Mouse (Mus musculus): ENCODE measurements at regions not wholly inside any gene's neighbourhood (a gene's known extent, or its start where the extent isn't known, plus 50 kb on each side); places are given as distances from the start of the nearest gene placed in this dataset.

GRCm38 (mm10) chr5:111835737-111836667, 102.3 kb downstream of the Gm26897 start:
- no peak for DNase-seq (ENCODE audit: low spot score in 2 of 2)

GRCm38 (mm10) chr5:111836668-111837234, 103.0 kb downstream of the Gm26897 start:
- no peak for DNase-seq (ENCODE audit: low spot score in 2 of 2)

DNA sequence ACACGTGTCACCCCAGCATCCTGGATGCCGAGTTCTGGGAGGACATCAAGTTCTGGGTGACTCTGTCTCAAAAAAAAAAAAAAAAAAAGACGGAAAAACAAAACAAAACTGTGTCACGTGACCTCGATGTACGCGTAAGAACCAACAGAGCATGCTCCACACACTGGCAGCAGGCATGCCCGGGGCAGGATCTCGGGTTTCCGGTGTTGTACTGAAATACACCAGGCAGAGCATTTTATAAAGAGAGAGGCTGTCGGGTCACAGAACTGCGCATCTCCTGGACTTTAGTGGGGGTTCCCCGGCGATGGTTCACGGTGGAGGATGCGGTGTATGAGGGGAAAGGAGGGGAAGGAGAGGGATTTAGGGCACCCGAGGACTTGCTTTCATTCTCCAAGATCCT, 108.7 kb downstream of the Gm26897 start:
- no peak for DNase-seq (ENCODE audit: low spot score in 2 of 2)

- no peak for DNase-seq (ENCODE audit: low spot score in 2 of 2)
These were observed 110.0 kb downstream of the Gm26897 start for GRCm38 (mm10) chr5:111843622-111844239.

GRCm38 (mm10) chr5:111844528-111844927, 110.8 kb downstream of the Gm26897 start:
- DNase-seq (ENCODE audit: low spot score in 2 of 2), result no peak

DNA sequence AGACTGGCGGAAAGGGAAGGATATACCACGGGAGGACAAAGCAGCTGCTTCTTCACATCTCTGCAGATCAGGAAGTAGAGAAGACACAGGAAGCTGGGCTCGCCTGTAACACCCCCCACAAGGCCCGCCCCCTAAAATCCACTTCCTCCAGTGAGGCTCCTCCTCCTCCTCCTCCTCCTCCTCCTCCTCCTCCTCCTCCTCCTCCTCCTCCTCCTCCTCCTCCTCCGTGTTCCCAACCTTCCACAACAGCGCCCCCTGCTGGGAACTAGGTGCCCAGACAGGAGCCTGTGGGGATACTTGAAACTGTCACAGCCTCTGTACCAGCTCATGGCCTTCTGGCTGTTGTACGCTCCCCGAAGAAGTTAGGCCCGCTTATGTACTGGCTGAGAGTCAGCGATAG, 115.2 kb downstream of the Gm26897 start:
- no peak for DNase-seq (ENCODE audit: low spot score in 2 of 2)

DNA sequence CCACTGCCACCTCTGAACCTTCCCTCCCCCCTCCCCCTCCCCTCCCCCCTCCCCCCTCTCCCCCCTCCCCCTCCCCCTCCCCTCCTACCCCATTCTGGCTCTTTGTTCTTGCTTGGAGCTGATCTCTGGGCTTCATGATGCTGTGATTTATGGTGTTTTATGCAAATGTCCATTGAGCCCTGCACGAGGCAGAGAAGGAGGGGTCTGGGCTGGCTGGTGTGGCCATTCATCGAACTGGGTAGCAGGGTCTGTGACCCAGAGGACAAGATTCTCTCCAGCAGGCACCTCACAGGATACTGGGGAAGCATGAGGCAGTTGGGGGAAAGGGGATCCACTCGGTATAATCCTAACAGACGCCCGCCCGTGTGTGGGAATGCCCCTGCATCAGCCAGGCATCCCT, 119.0 kb downstream of the Gm26897 start:
- no peak for DNase-seq (ENCODE audit: low spot score in 2 of 2)

DNA sequence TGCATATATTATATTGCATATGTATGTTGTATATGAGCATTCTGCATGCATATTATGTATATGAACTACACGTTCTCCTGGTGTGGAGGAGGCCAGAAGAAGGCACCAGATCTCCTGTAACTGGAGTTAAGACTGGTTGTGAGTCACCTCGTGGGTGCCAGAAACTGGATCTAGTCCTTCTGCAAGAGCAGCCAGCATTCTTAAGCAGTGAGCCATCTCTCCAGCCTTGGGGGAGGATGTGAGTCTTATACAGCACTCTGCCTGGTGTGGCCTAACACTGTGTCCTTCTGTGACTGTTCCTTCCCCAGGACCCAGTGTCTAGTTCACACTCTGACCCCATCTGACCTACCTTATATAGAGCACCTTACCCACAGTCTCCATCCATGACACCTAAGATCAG, 121.6 kb downstream of the Gm26897 start:
- no peak for DNase-seq (ENCODE audit: low spot score in 2 of 2)

DNA sequence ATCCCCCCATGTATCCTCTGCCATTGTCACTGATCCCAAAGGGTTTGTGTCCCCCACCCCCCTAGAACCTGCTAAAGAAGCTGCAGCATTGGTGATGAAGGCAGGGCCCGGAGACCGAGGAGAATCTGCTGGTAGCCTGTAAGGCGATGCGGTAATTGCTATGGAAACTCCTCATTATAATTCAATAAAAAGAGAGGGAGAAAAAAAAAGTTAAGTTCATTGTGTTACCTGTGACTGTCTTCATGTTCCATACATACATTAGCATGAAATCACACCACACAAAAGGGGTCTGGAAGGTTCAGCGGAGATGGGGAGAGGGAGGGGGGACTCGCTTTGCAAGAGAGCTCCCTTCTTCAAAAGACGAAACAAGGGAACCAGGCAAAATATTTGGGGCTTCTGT, 123.5 kb downstream of the Gm26897 start:
- DNase-seq (ENCODE audit: low spot score in 2 of 2), result no peak

- DNase-seq (ENCODE audit: low spot score in 2 of 2), result no peak
These were observed 126.7 kb downstream of the Gm26897 start for GRCm38 (mm10) chr5:111860436-111860835.

DNA sequence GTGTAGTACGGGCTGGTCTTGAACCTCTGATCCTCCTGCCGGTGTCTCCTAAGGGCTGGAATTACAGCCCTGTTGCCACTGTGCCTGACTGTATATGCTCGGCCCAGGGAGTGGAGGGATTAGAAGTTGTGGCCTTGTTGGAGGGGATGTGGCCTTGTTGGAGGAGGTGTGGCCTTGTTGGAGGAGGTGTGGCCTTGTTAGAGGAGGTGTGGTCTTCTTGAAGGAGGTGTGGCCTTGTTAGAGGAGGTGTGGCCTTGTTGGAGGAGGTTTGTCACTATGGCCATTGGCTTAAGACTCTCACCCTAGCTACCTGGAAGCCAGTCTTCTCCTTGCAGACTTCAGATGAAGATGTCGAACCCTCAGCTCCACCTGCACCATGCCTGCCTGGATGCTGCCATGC, 128.6 kb downstream of the Gm26897 start:
- no peak for DNase-seq (ENCODE audit: low spot score in 2 of 2)

GRCm38 (mm10) chr5:111863922-111864321, 130.2 kb downstream of the Gm26897 start:
- DNase-seq (ENCODE audit: low spot score in 2 of 2), result no peak

- DNase-seq (ENCODE audit: low spot score in 2 of 2), result no peak
These were observed 130.9 kb downstream of the Gm26897 start for GRCm38 (mm10) chr5:111864606-111865005.

DNA sequence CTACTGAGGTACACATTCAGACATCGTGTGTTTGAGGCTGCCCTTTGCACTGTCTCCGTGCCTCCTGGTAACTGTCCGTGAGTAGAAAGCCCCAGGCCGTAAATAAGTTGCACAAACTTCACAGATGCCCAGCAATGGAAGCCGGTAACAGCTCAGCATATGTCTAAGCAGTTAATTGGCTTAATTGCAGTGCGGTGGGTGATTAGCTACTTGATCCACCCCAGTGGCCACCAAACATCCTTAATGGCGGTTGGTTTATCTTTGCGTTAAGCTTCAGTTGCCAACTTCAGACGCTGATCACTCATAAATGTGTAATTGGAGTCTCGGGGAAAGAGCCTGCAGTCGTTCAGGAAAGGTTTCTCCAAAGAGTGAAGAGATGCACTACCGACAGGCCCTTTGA, 135.3 kb downstream of the Gm26897 start:
- no peak for DNase-seq (ENCODE audit: low spot score in 2 of 2)

- peak in 1 of 2 experiments; percentile 20 for DNase-seq (ENCODE audit: low spot score in 2 of 2)
These were observed 143.6 kb downstream of the Gm26897 start for GRCm38 (mm10) chr5:111877165-111877793.

DNA sequence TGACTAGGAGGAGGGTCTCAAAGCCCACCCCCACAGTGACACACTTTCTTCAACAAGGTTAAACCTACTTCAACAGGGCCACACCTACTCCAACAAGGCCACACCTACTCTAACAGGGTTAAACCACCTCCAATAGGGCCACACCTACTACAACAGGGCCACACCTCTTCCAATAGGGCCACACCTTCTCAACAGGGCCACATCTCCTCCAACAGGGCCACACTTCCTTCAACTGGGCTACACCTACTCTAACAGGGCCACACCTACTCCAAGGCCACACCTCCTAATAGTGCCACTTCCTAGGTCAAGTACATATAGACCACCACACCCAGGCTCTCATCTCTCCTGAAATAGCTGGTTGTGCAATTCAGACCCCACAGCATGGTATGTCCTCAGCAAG, 145.3 kb downstream of the Gm26897 start:
- no peak for DNase-seq (ENCODE audit: low spot score in 2 of 2)

- DNase-seq (ENCODE audit: low spot score in 2 of 2), result no peak
These were observed 146.5 kb downstream of the Gm26897 start for GRCm38 (mm10) chr5:111880268-111880667.

GRCm38 (mm10) chr5:111881517-111881916, 147.8 kb downstream of the Gm26897 start:
- peak; percentile 29 to 57 for DNase-seq (ENCODE audit: low spot score in 2 of 2)

DNA sequence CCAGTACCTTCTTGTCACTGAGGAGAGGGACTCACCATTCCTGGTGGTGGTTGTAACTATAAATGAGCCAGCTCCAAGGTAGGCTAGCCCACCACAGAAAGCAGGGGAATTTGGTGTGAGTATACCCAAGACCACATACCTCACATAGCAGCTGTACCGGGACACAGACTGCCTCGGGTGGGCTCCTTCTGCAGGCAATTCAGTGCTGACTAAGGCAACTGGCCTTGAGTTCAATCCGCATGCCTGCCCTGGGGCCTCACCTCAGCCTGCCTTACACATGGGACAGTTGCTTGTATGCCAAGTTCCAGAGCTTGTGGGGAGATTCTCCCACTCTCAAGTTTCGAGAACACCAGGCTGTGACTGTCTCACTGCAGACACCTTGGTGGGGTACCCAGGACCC, 153.6 kb downstream of the Gm26897 start:
- no peak for DNase-seq (ENCODE audit: low spot score in 2 of 2)

GRCm38 (mm10) chr5:111890800-111891199, 157.1 kb downstream of the Gm26897 start:
- DNase-seq (ENCODE audit: low spot score in 2 of 2), result peak; percentile 52 to 80

DNA sequence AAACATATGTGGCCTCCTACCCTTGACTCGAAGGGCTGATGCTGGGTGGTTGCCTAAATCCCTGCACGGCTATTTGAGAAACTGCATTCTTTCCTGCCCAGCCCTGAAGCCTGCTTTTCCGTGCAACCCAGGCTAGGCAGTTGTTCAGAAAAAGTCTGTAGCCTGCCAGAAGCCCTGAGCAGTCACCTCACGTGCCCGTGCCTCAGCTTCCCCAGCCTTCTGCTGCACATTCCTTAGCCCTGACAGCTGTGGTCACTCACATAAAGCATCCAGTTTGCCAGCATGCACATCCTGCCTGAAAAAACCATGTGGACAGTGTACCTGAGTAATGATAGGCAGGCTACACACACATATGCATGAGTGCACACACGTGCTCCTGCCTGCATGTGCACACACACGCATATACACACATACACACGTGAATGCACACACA, 157.6 kb downstream of the Gm26897 start:
- DNase-seq (ENCODE audit: low spot score in 2 of 2), result peak in 1 of 2 experiments; percentile 19

DNA sequence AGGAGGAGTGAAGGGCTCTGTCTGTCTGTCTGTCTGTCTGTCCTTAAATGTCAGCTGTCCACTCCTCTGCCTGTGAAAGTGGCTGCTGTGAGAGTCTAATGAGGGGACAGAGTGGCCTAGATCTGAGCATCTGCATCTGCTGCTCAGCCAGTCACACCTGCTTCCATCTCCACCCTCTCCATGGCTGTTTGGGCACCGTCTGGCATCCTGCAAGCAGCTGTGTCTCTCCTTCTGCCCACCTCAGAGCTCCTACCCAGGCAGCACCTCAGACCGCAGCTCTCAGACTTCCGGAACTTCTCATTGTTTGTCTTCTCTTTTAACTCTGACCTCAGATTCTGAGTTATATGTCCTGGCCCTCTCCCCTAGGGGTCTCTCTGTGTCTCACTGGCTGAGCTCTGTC, 159.2 kb downstream of the Gm26897 start:
- DNase-seq (ENCODE audit: low spot score in 2 of 2), result no peak

Measured in urinary bladder, postnatal 36 days (tissue).